Mouse (Mus musculus) erythroblast, embryonic 14.5 days (primary cell): ENCODE measurements around the gene Nt5c3b.

ENCODE experiments used
- GATA1 ChIP-seq: IDR thresholded peaks from 2 replicates; pipeline ENCODE4 v1.6.1; 2012; ENCODE audit warnings: low read length, inconsistent platforms, mixed read lengths
- TAL1 ChIP-seq: IDR thresholded peaks from 3 replicates; pipeline ENCODE4 v1.6.1; 2012; ENCODE audit warnings: low read length, inconsistent platforms, mixed read lengths

DNA sequence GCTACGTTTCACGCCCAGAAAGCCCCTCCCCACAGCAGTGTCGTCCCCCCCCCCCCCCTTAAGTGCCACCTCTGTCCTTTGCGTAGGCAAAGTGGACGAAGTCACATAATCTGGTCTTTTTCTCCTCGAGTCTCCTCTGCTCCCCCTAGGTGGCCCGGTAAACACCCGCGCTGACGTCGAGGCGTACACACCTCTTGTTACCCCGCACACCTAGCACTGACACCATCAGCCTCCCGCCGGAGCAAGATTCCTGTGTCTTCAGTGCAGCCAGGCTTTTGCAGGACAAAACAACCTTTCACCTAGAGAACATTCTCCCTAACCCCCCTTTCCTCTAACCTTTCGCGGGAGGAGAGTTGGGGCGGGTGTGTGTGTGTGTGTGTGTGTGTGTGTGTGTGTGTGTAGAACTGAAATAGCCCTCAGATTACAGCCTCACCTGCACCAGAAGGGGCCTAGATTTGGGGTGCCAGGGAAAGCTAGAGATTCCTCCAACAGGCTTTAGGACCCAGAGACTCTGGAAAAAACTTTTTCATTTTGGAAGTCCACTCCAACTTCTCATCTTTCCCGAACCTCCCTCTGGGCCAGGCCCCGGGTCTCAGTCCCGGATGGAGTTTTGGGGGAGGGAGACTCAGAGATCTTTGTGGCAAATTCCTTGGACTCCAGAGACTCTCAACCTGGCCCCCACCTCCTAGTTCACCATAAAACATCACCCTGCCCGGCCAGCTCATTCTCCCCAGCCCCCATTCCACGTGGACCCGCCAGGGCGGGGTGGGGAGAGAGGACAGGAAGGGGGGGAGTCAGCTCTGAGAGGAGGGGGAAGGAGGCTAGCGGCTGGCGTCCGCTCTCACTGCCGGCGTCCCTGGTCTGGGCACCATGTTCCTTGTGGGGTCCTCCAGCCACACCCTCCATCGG lies 26.4 kb downstream of the Nt5c3b start, which contains the start of gene Fkbp10:
- no peak for TF ChIP-seq GATA1
- no peak for TF ChIP-seq TAL1
